Mouse (Mus musculus) hindbrain, embryonic 10.5 days (tissue): ENCODE results near the gene Usp42. TPM values are rescaled to one million over a fixed set of nuclear protein-coding genes. Genes with fewer than 3 reads are reported as not detected.

Source experiments
- DNase-seq: peaks from one replicate; pipeline ENCODE4 v3.0.0-alpha.2; 2017; ENCODE audit warnings: low spot score
- H3K27ac ChIP-seq: fragments of 300-500 bp; sonication (generic); 2 replicates; pipeline ENCODE4 v1.5.1; 2016; ENCODE audit warnings: mild to moderate bottlenecking, moderate library complexity
- H3K27me3 ChIP-seq: fragments of 300-500 bp; sonication (generic); 2 replicates; pipeline ENCODE4 v1.6.1; 2016; ENCODE audit warnings: mild to moderate bottlenecking; ENCODE audit not compliant: poor library complexity, insufficient read depth, severe bottlenecking
- H3K36me3 ChIP-seq: fragments of 300-500 bp; sonication (generic); 2 replicates; pipeline ENCODE4 v1.6.1; 2016; ENCODE audit warnings: mild to moderate bottlenecking, moderate library complexity
- H3K4me1 ChIP-seq: fragments of 300-500 bp; sonication (generic); replicated peaks from 2 replicates; pipeline ENCODE4 v1.6.1; 2016; ENCODE audit warnings: mild to moderate bottlenecking
- H3K4me3 ChIP-seq: fragments of 300-500 bp; sonication (generic); 2 replicates; pipeline ENCODE4 v1.5.1; 2016; ENCODE audit warnings: mild to moderate bottlenecking, moderate library complexity
- H3K9me3 ChIP-seq: fragments of 300-500 bp; sonication (generic); 2 replicates; pipeline ENCODE4 v1.6.1; 2016; ENCODE audit warnings: mild to moderate bottlenecking, moderate library complexity
- WGBS: fragments of 180-500 bp; shearing (Covaris S2); methylation state at CpG from one replicate; pipeline ENCODE4 v1.1.7; 2016; 5-methylcytosine and 5-hydroxymethylcytosine counted together
- polyA plus RNA-seq: library from polyadenylated mRNA; unstranded; fragments of >200 nt; fragmentation: Nextera tagmentation; extraction: Ambion mirVana; gene quantifications from 2 replicates; pipeline ENCODE4 v1.2.1, GENCODE M21; 2016

Gene Usp42
- polyA plus RNA-seq = 27.0 and 28.4 TPM in 2 replicates

GRCm38 (mm10) chr5:143732180-143732891 lies at the start of gene Usp42:
Gene Usp42 (minus strand): TSS chr5:143732280.
- no peaks in the 10 kb centered on the region for H3K27me3 ChIP-seq
- H3K36me3 ChIP-seq = peaks cover 8% of the 10 kb centered on the region
- no peaks in the 10 kb centered on the region for H3K9me3 ChIP-seq
- DNase-seq = peak; percentile 94
- peak within 1 kb of the TSS; percentile 96 for H3K27ac ChIP-seq
- WGBS = under 1% methylated on average over 82 of the region's 82 CpGs
- peaks cover 22% of the 10 kb centered on the region for H3K4me1 ChIP-seq
- peak within 1 kb of the TSS; percentile 93 for H3K4me3 ChIP-seq

GRCm38 (mm10) chr5:143760508-143760907 lies 28.4 kb upstream of the Usp42 start:
- peaks cover 19% of the 10 kb centered on the region for H3K4me1 ChIP-seq
- DNase-seq = no peak
- H3K27ac ChIP-seq = no peak overlapping the region
- H3K9me3 ChIP-seq = no peaks in the 10 kb centered on the region
- WGBS = 93% methylated on average over 3 of the region's 3 CpGs
- peaks cover 5% of the 10 kb centered on the region; the same call in 1 of the 2 replicates for H3K36me3 ChIP-seq
- H3K4me3 ChIP-seq = no peak overlapping the region
- H3K27me3 ChIP-seq = peaks cover 2% of the 10 kb centered on the region; the same call in 1 of the 2 replicates

GRCm38 (mm10) chr5:143759554-143759953 lies 27.5 kb upstream of the Usp42 start:
- Histone ChIP-seq H3K27ac (no peak overlapping the region), H3K9me3 (no peaks in the 10 kb centered on the region), H3K27me3 (peaks cover 2% of the 10 kb centered on the region; the same call in 1 of the 2 replicates), H3K36me3 (peaks cover 5% of the 10 kb centered on the region; the same call in 1 of the 2 replicates), H3K4me1 (peaks cover 19% of the 10 kb centered on the region), H3K4me3 (peak overlapping the region; percentile 56; the same call in 1 of the 2 replicates)
- WGBS = 87% methylated on average over 8 of the region's 8 CpGs
- no peak for DNase-seq

GRCm38 (mm10) chr5:143757755-143758443 lies 25.8 kb upstream of the Usp42 start:
- WGBS = 26% methylated on average over 28 of the region's 28 CpGs
- H3K9me3 ChIP-seq = no peaks in the 10 kb centered on the region

GRCm38 (mm10) chr5:143755529-143756141 lies 23.6 kb upstream of the Usp42 start:
- Histone ChIP-seq H3K27me3 (peaks cover 15% of the 10 kb centered on the region), H3K4me3 (no peak overlapping the region), H3K27ac (no peak overlapping the region), H3K9me3 (no peaks in the 10 kb centered on the region), H3K36me3 (no peaks in the 10 kb centered on the region), H3K4me1 (peaks cover 19% of the 10 kb centered on the region)
- WGBS = 91% methylated on average over 9 of the region's 9 CpGs
- no peak for DNase-seq

More at GRCm38 (mm10) chr5:143757755-143758443, 25.8 kb upstream of the Usp42 start:
- DNase-seq = peak; percentile 88
- peaks cover 10% of the 10 kb centered on the region for H3K27me3 ChIP-seq
- peak overlapping the region; percentile 80 for H3K27ac ChIP-seq
- H3K4me1 ChIP-seq = peaks cover 19% of the 10 kb centered on the region
- H3K36me3 ChIP-seq = no peaks in the 10 kb centered on the region
- H3K4me3 ChIP-seq = peak overlapping the region; percentile 56

- Histone ChIP-seq H3K4me1 (peaks cover 18% of the 10 kb centered on the region), H3K27ac (no peak overlapping the region)
- WGBS = 57% methylated on average over 2 of the region's 2 CpGs
These were observed 17.6 kb upstream of the Usp42 start for GRCm38 (mm10) chr5:143749630-143750208.

GRCm38 (mm10) chr5:143731483-143732112 lies 482 bp downstream of the Usp42 start:
- Histone ChIP-seq H3K27me3 (no peaks in the 10 kb centered on the region), H3K4me3 (peak overlapping the region; percentile 93), H3K9me3 (no peaks in the 10 kb centered on the region), H3K4me1 (peaks cover 22% of the 10 kb centered on the region), H3K36me3 (peaks cover 15% of the 10 kb centered on the region), H3K27ac (peak overlapping the region; percentile 96)
- WGBS = under 1% methylated on average over 76 of the region's 82 CpGs
- DNase-seq = peak; percentile 35

More at GRCm38 (mm10) chr5:143749630-143750208, 17.6 kb upstream of the Usp42 start:
- Histone ChIP-seq H3K27me3 (peaks cover 24% of the 10 kb centered on the region; the same call in 1 of the 2 replicates), H3K36me3 (no peaks in the 10 kb centered on the region), H3K4me3 (no peak overlapping the region), H3K9me3 (no peaks in the 10 kb centered on the region)
- no peak for DNase-seq

- Histone ChIP-seq H3K4me1 (peaks cover 22% of the 10 kb centered on the region), H3K27me3 (no peaks in the 10 kb centered on the region), H3K27ac (peak overlapping the region; percentile 96; the same call in 1 of the 2 replicates), H3K4me3 (peak overlapping the region; percentile 93), H3K9me3 (no peaks in the 10 kb centered on the region), H3K36me3 (peaks cover 22% of the 10 kb centered on the region)
- no peak for DNase-seq
- WGBS = 17% methylated on average over 6 of the region's 6 CpGs
These were observed 1.2 kb downstream of the Usp42 start for GRCm38 (mm10) chr5:143730915-143731314.

- Histone ChIP-seq H3K4me1 (no peaks in the 10 kb centered on the region), H3K27me3 (no peaks in the 10 kb centered on the region), H3K27ac (no peak overlapping the region), H3K9me3 (no peaks in the 10 kb centered on the region), H3K4me3 (no peak overlapping the region), H3K36me3 (peaks cover 100% of the 10 kb centered on the region)
- 96% methylated on average over 7 of the region's 7 CpGs for WGBS
- DNase-seq = no peak
These were observed 10.1 kb downstream of the Usp42 start for GRCm38 (mm10) chr5:143721962-143722361.

- Histone ChIP-seq H3K36me3 (peaks cover 100% of the 10 kb centered on the region), H3K9me3 (no peaks in the 10 kb centered on the region), H3K4me1 (no peaks in the 10 kb centered on the region; the same call in 1 of the 2 replicates), H3K27ac (no peak overlapping the region), H3K27me3 (no peaks in the 10 kb centered on the region), H3K4me3 (no peak overlapping the region)
- 89% methylated on average over 14 of the region's 14 CpGs for WGBS
- DNase-seq = no peak
These were observed 19.9 kb downstream of the Usp42 start for GRCm38 (mm10) chr5:143712011-143712800.

GRCm38 (mm10) chr5:143711326-143711725 lies 20.8 kb downstream of the Usp42 start:
- Histone ChIP-seq H3K4me1 (no peaks in the 10 kb centered on the region; the same call in 1 of the 2 replicates), H3K4me3 (no peak overlapping the region), H3K27ac (peak overlapping the region; percentile 67; the same call in 1 of the 2 replicates), H3K9me3 (no peaks in the 10 kb centered on the region), H3K27me3 (no peaks in the 10 kb centered on the region), H3K36me3 (peaks cover 97% of the 10 kb centered on the region)
- DNase-seq = peak; percentile 72
- WGBS = 19% methylated on average over 7 of the region's 7 CpGs
